Mouse (Mus musculus) CH12.LX (cell line): Measurements from ENCODE around the gene Pgm3. TPM values are rescaled to one million over a fixed set of nuclear protein-coding genes. Genes with fewer than 3 reads are reported as not detected.

ENCODE experiments used
- DNase-seq: peaks from one replicate; pipeline ENCODE4 v3.0.0-alpha.2; 2013; ENCODE audit errors: extremely low read depth
- H3K27ac ChIP-seq: 2 replicates; pipeline ENCODE4 v1.5.1; 2012; ENCODE audit warnings: low read depth, mild to moderate bottlenecking, control low read depth, moderate library complexity; ENCODE audit not compliant: insufficient read depth
- H3K27me3 ChIP-seq: replicated peaks from 2 replicates; pipeline ENCODE3; 2012; ENCODE audit warnings: inconsistent platforms
- H3K36me3 ChIP-seq, 2 experiments: replicated peaks in 1 of 2; 2 replicates each; pipeline versions ENCODE3 to v1.6.1; 2012; ENCODE audit warnings: inconsistent platforms in 1 of 2, low read length in 1 of 2, mild to moderate bottlenecking in 1 of 2, mixed read lengths in 1 of 2, moderate library complexity in 1 of 2; ENCODE audit not compliant: control insufficient read depth in 1 of 2, insufficient read depth in 1 of 2
- H3K4me1 ChIP-seq, 2 experiments: 2 replicates each; pipeline ENCODE4 v1.6.1; 2012; ENCODE audit warnings: inconsistent platforms in 1 of 2, moderate library complexity in 1 of 2; ENCODE audit not compliant: insufficient read depth in 2 of 2, control insufficient read depth in 1 of 2
- H3K4me2 ChIP-seq: 2 replicates; pipeline ENCODE4 v1.6.1; 2012; ENCODE audit warnings: low read depth, mild to moderate bottlenecking, control low read depth; ENCODE audit not compliant: poor library complexity, insufficient read depth, severe bottlenecking
- H3K4me3 ChIP-seq, 3 experiments: fragments of 150-350 bp in 1 of 3; sonication (generic) in 1 of 3; replicated peaks in 1 of 3; 2 replicates each; pipeline versions ENCODE3 to v1.5.1; 2011 to 2012; ENCODE audit warnings: low read depth in 2 of 3, low read length in 2 of 3, mild to moderate bottlenecking in 2 of 3, moderate library complexity in 2 of 3, control low read depth in 1 of 3, improper control_type of control experiment in 1 of 3, inconsistent platforms in 1 of 3, mixed read lengths in 1 of 3; ENCODE audit not compliant: poor library complexity in 1 of 3
- H3K79me2 ChIP-seq: replicated peaks from 2 replicates; pipeline ENCODE4 v1.6.1; 2012; ENCODE audit warnings: mild to moderate bottlenecking, moderate library complexity; ENCODE audit not compliant: control insufficient read depth, poor library complexity, insufficient read depth, severe bottlenecking; ENCODE audit errors: extremely low read depth
- H3K9ac ChIP-seq: 2 replicates; pipeline ENCODE4 v1.6.1; 2012; ENCODE audit warnings: low read depth, mild to moderate bottlenecking, control low read depth, moderate library complexity; ENCODE audit not compliant: insufficient read depth
- H3K9me3 ChIP-seq: replicated peaks from 2 replicates; pipeline ENCODE3; 2012; ENCODE audit warnings: low read length, inconsistent platforms, mixed read lengths
- BHLHE40 ChIP-seq: IDR thresholded peaks from 2 replicates; pipeline ENCODE4 v1.6.1; 2011; ENCODE audit warnings: mild to moderate bottlenecking, low read depth, low read length, improper control_type of control experiment
- CHD1 ChIP-seq: IDR thresholded peaks from 2 replicates; pipeline ENCODE4 v1.6.1; 2012; ENCODE audit warnings: low read depth, low read length, improper control_type of control experiment, inconsistent platforms
- EP300 ChIP-seq: IDR thresholded peaks from 2 replicates; pipeline ENCODE4 v1.6.1; 2011; ENCODE audit warnings: low read length, improper control_type of control experiment
- IRF4 ChIP-seq: IDR thresholded peaks from 2 replicates; pipeline ENCODE4 v1.6.1; 2014; ENCODE audit warnings: low read depth, mild to moderate bottlenecking, inconsistent platforms, low read length, improper control_type of control experiment
- JUN ChIP-seq: IDR thresholded peaks from 2 replicates; pipeline ENCODE4 v1.6.1; 2011; ENCODE audit warnings: low read depth, mild to moderate bottlenecking, low read length, improper control_type of control experiment, moderate library complexity; ENCODE audit not compliant: insufficient read depth
- MEF2A ChIP-seq: IDR thresholded peaks from 2 replicates; pipeline ENCODE4 v1.6.1; 2014; ENCODE audit warnings: low read depth, mild to moderate bottlenecking, inconsistent platforms, low read length, improper control_type of control experiment, borderline replicate concordance
- NELFE ChIP-seq: IDR thresholded peaks from 2 replicates; pipeline ENCODE4 v1.6.1; 2011; ENCODE audit warnings: low read depth, low read length, improper control_type of control experiment
- NRF1 ChIP-seq: IDR thresholded peaks from 2 replicates; pipeline ENCODE4 v1.6.1; 2014; ENCODE audit warnings: low read depth, mild to moderate bottlenecking, inconsistent platforms, low read length, improper control_type of control experiment, moderate library complexity
- PAX5 ChIP-seq: IDR thresholded peaks from 2 replicates; pipeline ENCODE4 v1.6.1; 2012; ENCODE audit warnings: low read length, inconsistent platforms, mixed read lengths
- POLR2A ChIP-seq: IDR thresholded peaks from 2 replicates; pipeline ENCODE4 v1.6.1; 2011; ENCODE audit warnings: low read depth, mild to moderate bottlenecking, improper control_type of control experiment, low read length
- RCOR1 ChIP-seq: conservative IDR thresholded peaks from 2 replicates; pipeline ENCODE4 v1.6.1; 2012; ENCODE audit warnings: low read depth, mild to moderate bottlenecking, inconsistent platforms, low read length, improper control_type of control experiment
- SIN3A ChIP-seq: IDR thresholded peaks from 2 replicates; pipeline ENCODE4 v1.6.1; 2012; ENCODE audit warnings: low read length, improper control_type of control experiment, inconsistent platforms
- SMC3 ChIP-seq: IDR thresholded peaks from 2 replicates; pipeline ENCODE4 v1.6.1; 2011; ENCODE audit warnings: low read depth, low read length, improper control_type of control experiment
- TBP ChIP-seq: conservative IDR thresholded peaks from 2 replicates; pipeline ENCODE4 v1.6.1; 2011; ENCODE audit warnings: low read depth, low read length, improper control_type of control experiment
- TCF12 ChIP-seq: IDR thresholded peaks from 2 replicates; pipeline ENCODE4 v1.6.1; 2014; ENCODE audit warnings: low read depth, mild to moderate bottlenecking, inconsistent platforms, low read length, improper control_type of control experiment
- USF1 ChIP-seq: IDR thresholded peaks from 2 replicates; pipeline ENCODE4 v1.6.1; 2014; ENCODE audit warnings: low read depth, mild to moderate bottlenecking, inconsistent platforms, low read length, improper control_type of control experiment
- USF2 ChIP-seq: conservative IDR thresholded peaks from 2 replicates; pipeline ENCODE4 v1.6.1; 2011; ENCODE audit warnings: low read depth, low read length, improper control_type of control experiment
- ZKSCAN1 ChIP-seq: IDR thresholded peaks from 2 replicates; pipeline ENCODE4 v1.6.1; 2012; ENCODE audit warnings: low read depth, inconsistent platforms, low read length, improper control_type of control experiment, borderline replicate concordance
- ZNF384 ChIP-seq: IDR thresholded peaks from 2 replicates; pipeline ENCODE4 v1.6.1; 2012; ENCODE audit warnings: low read depth, low read length, improper control_type of control experiment, inconsistent platforms
- dilution Hi-C: fragments of 300-500 bp; cut with MboI; formaldehyde crosslinking; loops from 2 replicates; pipeline ENCODE4 v1.14.3; 2020; ENCODE audit warnings: low sequenced_read_pairs; ENCODE audit not compliant: extremely low pct_unique_long_range_greater_than_20kb, extremely low pct_ligation_motif_present
- in situ Hi-C: fragments of 300-500 bp; cut with MboI; formaldehyde crosslinking; loops from 3 replicates; pipeline ENCODE4 v1.14.3; 2019; ENCODE audit warnings: low sequenced_read_pairs, low pct_ligation_motif_present, low pct_unique_long_range_greater_than_20kb, mixed read lengths
- polyA plus RNA-seq: library from polyadenylated mRNA; unstranded; fragments of >175 nt; gene quantifications from 2 replicates; pipeline ENCODE4 v1.2.1, GENCODE M21; 2012; ENCODE audit warnings: low read depth; ENCODE audit not compliant: insufficient read length
- total RNA-seq, 2 experiments: library from RNA; depleted of rRNA; stranded (reverse); fragments of 300-350 nt in 1 of 2; fragments of >200 nt in 1 of 2; gene quantifications; 2 replicates each; pipeline ENCODE4 v1.2.3; 2012 to 2014

Pgm3 gene
- total and polyA plus RNA-seq, 3 experiments: 27.4 to 31.5 (median 28.8) TPM

- dilution Hi-C loops: no loop called here
- in situ Hi-C loops: no loop called here
- H3K36me3 ChIP-seq: peaks cover 43 to 68% of the 10 kb centered on the region in 2 experiments
Measured at GRCm38 (mm10) chr9:86514798-86515197, 56.8 kb downstream of the Pgm3 start.

DNA sequence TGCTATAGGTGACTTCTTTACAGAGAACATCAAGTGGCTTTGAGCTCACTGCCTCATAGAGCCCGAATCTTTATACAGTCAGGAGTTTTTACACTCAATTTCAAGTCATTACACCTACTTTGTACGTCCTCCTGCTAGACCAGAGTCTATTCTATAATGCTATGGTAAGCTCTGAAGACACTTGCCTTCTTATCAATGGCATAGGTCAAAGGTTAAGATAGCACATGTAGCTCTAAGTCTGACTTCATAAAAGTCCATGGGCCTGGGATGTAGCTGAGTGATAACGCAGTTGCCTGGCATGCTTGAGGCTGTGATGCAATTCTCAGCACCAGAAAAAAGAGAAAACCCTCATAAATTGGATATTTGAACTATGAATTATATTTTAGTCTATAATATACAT lies 57.3 kb downstream of the Pgm3 start:
- no peak overlapping the region for H3K9ac ChIP-seq
- H3K36me3 ChIP-seq: peaks cover 42 to 66% of the 10 kb centered on the region in 2 experiments
- H3K4me1 ChIP-seq: no peaks in the 10 kb centered on the region; a peak in 1 of 4 replicates
- H3K27ac ChIP-seq: no peak overlapping the region
- H3K27me3 ChIP-seq: no peaks in the 10 kb centered on the region
- no peak for DNase-seq
- H3K9me3 ChIP-seq: no peaks in the 10 kb centered on the region
- dilution Hi-C loops: no loop called here
- no peak for TF ChIP-seq SIN3A
- no peak for TF ChIP-seq TBP
- no peak for TF ChIP-seq PAX5
- TF ChIP-seq BHLHE40: no peak
- TF ChIP-seq JUN: no peak
- no peak for TF ChIP-seq IRF4
- TF ChIP-seq USF1: no peak
- TF ChIP-seq NRF1: no peak
- TF ChIP-seq POLR2A: no peak
- no peak for TF ChIP-seq MEF2A
- TF ChIP-seq SMC3: no peak
- TF ChIP-seq ZNF384: no peak
- no peak for TF ChIP-seq USF2
- TF ChIP-seq RCOR1: no peak
- no peak for TF ChIP-seq CHD1
- TF ChIP-seq NELFE: no peak
- TF ChIP-seq TCF12: no peak
- no peaks in the 10 kb centered on the region for H3K79me2 ChIP-seq
- no peak overlapping the region for H3K4me2 ChIP-seq
- in situ Hi-C loops: no loop called here
- no peak overlapping the region for H3K4me3 ChIP-seq

More at GRCm38 (mm10) chr9:86514798-86515197, 56.8 kb downstream of the Pgm3 start:
- Histone ChIP-seq H3K4me1 (no peaks in the 10 kb centered on the region; a peak in 1 of 4 replicates), H3K79me2 (no peaks in the 10 kb centered on the region), H3K27me3 (no peaks in the 10 kb centered on the region), H3K4me2 (no peak overlapping the region), H3K4me3 (no peak overlapping the region), H3K9me3 (no peaks in the 10 kb centered on the region), H3K27ac (no peak overlapping the region), H3K9ac (no peak overlapping the region)
- no peak for DNase-seq
- TF ChIP-seq NELFE (no peak), EP300 (no peak), SMC3 (no peak), SIN3A (no peak), ZKSCAN1 (no peak)
